Mouse (Mus musculus) stomach, postnatal 0 days (tissue): ENCODE results near the gene Tlx2. TPM values are rescaled to one million over a fixed set of nuclear protein-coding genes. Genes with fewer than 3 reads are reported as not detected.

Experiments used
- ATAC-seq: fragments of 200-750 bp; cut with Nextera tagmentation; 2 replicates; pipeline ENCODE4 v1.8.0; 2017; ENCODE audit not compliant: low FRiP score, low TSS enrichment
- DNase-seq: peaks from one replicate; pipeline ENCODE4 v3.0.0-alpha.2; 2016; ENCODE audit warnings: low spot score
- H3K27ac ChIP-seq: fragments of 300-500 bp; sonication (generic); replicated peaks from 2 replicates; pipeline ENCODE4 v1.5.1; 2014; ENCODE audit warnings: mild to moderate bottlenecking, control low read depth
- H3K27me3 ChIP-seq: fragments of 300-500 bp; sonication (generic); 2 replicates; pipeline ENCODE4 v1.6.1; 2014; ENCODE audit warnings: low read length; ENCODE audit not compliant: control insufficient read depth, insufficient read depth
- H3K36me3 ChIP-seq: fragments of 300-500 bp; sonication (generic); 2 replicates; pipeline ENCODE4 v1.6.1; 2014; ENCODE audit warnings: low read length, mixed read lengths; ENCODE audit not compliant: control insufficient read depth, insufficient read depth
- H3K4me1 ChIP-seq: fragments of 300-500 bp; sonication (generic); replicated peaks from 2 replicates; pipeline ENCODE4 v1.6.1; 2014; ENCODE audit warnings: antibody characterized with exemption; ENCODE audit not compliant: control insufficient read depth, insufficient read depth
- H3K4me2 ChIP-seq: fragments of 300-500 bp; sonication (generic); replicated peaks from 2 replicates; pipeline ENCODE4 v1.6.1; 2014; ENCODE audit warnings: low read depth, mild to moderate bottlenecking, control low read depth, moderate library complexity
- H3K4me3 ChIP-seq: fragments of 300-500 bp; sonication (generic); 2 replicates; pipeline ENCODE4 v1.5.1; 2014; ENCODE audit warnings: low read depth, low read length, control low read depth
- H3K9ac ChIP-seq: fragments of 300-500 bp; sonication (generic); 2 replicates; pipeline ENCODE4 v1.6.1; 2014; ENCODE audit warnings: mild to moderate bottlenecking, low read length, control low read depth, mixed read lengths
- H3K9me3 ChIP-seq: fragments of 300-500 bp; sonication (generic); 2 replicates; pipeline ENCODE4 v1.6.1; 2016; ENCODE audit warnings: low read length; ENCODE audit not compliant: control insufficient read depth
- CTCF ChIP-seq: IDR thresholded peaks from 2 replicates; pipeline ENCODE4 v1.5.1; 2016; ENCODE audit warnings: antibody characterized with exemption, low read depth, mild to moderate bottlenecking, moderate library complexity
- EP300 ChIP-seq: optimal IDR thresholded peaks from 2 replicates; pipeline ENCODE3; 2016; ENCODE audit warnings: antibody characterized with exemption
- WGBS: fragments of 180-500 bp; shearing (Covaris S2); extraction: QIAGEN DNeasy Blood & Tissue Kit; methylation state at CpG from one replicate; pipeline ENCODE4 v1.1.7; 2014; 5-methylcytosine and 5-hydroxymethylcytosine counted together
- polyA plus RNA-seq: library from polyadenylated mRNA; unstranded; fragments of >200 nt; fragmentation: Nextera tagmentation; extraction: Ambion mirVana; gene quantifications from 2 replicates; pipeline ENCODE4 v1.2.1, GENCODE M21; 2015

The Tlx2 gene
- polyA plus RNA-seq, 1 experiment from 2014 or later: 2.4 TPM

DNA sequence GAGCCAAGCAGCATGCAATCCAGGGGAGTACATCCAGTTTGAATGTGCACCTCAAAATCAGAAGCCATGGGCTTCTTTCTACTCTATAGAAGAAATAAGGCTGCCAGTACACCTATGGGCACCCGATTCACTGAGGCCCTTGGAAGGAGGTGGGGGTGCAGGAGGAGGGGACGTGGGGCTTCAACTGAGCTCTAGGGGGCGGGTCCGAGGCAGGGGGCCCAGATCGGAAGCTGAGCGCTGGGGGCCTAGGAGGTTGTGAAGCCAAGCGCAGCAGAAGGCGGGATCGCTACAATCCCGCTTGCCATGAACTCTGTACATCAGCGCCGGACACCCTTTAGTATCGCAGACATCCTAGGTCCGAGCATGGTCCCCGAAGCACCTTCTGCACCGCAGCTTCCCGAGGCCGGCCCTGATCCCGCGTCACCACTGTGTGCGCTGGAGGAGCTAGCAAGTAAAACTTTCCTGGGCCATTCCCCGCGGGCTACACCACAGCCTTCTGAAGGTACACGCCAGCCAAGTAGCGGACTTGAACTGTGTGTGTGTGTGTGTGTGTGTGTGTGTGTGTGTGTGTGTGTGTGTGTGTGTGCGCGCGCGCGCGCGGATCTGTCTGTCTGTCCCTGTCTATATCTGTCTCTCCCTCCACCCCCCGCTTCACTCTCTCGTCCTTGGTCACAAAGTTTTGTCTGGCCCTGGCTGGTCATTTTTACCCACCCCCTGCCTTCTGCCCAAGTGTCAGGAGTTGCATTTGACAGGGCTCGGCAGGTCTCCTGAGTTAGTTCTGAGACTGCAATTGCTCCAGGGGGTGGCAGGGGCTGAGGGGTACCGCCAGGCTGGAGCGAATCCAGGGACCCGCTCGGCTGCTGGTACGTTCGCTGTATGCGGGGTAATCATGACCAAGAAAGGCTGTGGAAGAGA is 16.3 kb upstream of the Tlx2 start, which contains the start of gene Lbx2:
Gene Lbx2, plus strand, starts transcription at position 247 of the 915 bp plus-strand sequence.
- Histone ChIP-seq H3K9me3 (no peaks in the 10 kb centered on the region), H3K36me3 (no peaks in the 10 kb centered on the region), H3K4me1 (no peaks in the 10 kb centered on the region), H3K9ac (no peak within 1 kb of the TSS), H3K27me3 (peaks cover 26% of the 10 kb centered on the region; the same call in 1 of the 2 replicates), H3K27ac (no peak within 1 kb of the TSS), H3K4me2 (peak within 1 kb of the TSS; percentile 14; the same call in 1 of the 2 replicates), H3K4me3 (0 out of 2 replicates have a peak within 1 kb of the TSS, but pooled peaks have one; percentile 2)
- WGBS: 8% methylated on average over 39 of the region's 42 CpGs
- no peak for TF ChIP-seq CTCF
- TF ChIP-seq EP300: no peak
- ATAC-seq (0 out of 2 replicates have a peak, but pooled peaks have one; percentile 6), DNase-seq (no peak)

DNA sequence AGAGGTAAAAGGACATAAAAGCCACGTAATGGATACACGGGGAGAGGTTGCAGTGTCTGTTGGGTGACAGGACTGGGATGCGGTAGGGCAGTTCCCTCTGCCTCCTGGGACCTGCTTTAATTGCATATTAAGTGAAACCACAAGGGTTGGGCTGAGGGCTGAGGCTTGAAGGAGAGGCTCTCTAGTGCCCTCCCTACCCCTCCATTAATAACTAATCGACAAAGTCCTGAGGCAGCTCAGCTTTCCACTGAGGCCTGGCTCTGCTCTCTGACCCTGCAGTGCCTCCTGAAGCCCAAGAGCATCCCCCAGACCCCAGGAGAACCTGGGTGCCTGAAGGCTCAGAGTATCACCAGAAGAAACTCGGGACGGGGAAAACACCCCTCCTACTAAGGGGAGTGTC is 14.4 kb upstream of the Tlx2 start:
- 14% methylated on average over 6 of the region's 6 CpGs for WGBS
- Histone ChIP-seq H3K9me3 (no peaks in the 10 kb centered on the region), H3K9ac (no peak overlapping the region), H3K4me3 (no peak overlapping the region), H3K4me2 (no peak overlapping the region), H3K36me3 (0 out of 2 replicates have a peak, but pooled peaks cover 3% of the 10 kb centered on the region), H3K4me1 (no peaks in the 10 kb centered on the region), H3K27ac (no peak overlapping the region), H3K27me3 (peaks cover 26% of the 10 kb centered on the region; the same call in 1 of the 2 replicates)
- TF ChIP-seq CTCF: no peak
- no peak for TF ChIP-seq EP300
- DNase-seq (no peak), ATAC-seq (no peak)

DNA sequence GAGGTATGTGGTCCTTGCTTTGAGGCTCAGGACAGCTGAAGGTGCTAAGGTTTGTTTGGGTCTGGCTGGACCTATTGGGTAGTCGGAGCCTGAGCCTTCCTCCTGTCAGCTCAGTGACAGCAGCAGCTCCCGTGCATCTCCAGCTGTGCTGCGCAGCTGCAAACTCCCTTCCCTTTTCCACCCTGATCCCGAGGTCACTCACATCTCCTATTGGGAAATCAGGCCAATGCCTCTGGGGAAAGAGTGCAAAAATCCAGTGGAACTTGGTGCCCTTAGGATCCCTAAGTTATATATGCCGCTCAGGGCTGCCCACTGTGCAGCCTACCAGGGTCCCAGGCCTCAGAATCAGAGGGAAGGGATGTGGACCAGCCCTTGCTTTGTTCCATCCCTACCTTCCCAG is 13.4 kb upstream of the Tlx2 start:
- Histone ChIP-seq H3K9ac (no peak overlapping the region), H3K36me3 (0 out of 2 replicates have a peak, but pooled peaks cover 3% of the 10 kb centered on the region), H3K27ac (no peak overlapping the region), H3K27me3 (peaks cover 24% of the 10 kb centered on the region; the same call in 1 of the 2 replicates), H3K9me3 (no peaks in the 10 kb centered on the region), H3K4me3 (no peak overlapping the region), H3K4me1 (no peaks in the 10 kb centered on the region), H3K4me2 (no peak overlapping the region)
- TF ChIP-seq CTCF (no peak), EP300 (no peak)
- ATAC-seq (no peak), DNase-seq (no peak)
- WGBS: 28% methylated on average over 5 of the region's 5 CpGs

DNA sequence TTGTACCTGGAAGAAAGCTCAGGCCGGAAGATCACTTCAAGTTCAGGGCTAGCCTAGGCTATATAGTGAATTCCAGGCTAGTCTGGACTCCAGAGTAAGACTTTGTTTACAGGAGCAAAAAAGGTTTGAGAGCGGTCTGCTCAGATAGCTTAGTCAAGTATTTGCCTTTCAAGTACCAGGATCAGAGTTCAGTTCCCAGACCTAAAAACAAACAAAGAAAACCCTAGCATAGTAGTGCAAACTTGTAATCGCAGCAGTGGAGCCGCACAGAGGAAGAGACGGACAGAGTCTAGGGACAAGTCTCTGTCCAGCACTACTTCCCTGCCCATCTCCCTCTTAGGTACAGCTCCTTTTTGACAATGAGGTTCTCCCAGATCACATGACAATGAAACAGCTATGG is 10.1 kb upstream of the Tlx2 start:
- TF ChIP-seq EP300 (no peak), CTCF (no peak)
- H3K36me3 ChIP-seq: 0 out of 2 replicates have a peak, but pooled peaks cover 3% of the 10 kb centered on the region
- H3K9me3 ChIP-seq: no peaks in the 10 kb centered on the region
- H3K4me1 ChIP-seq: no peaks in the 10 kb centered on the region
- H3K27me3 ChIP-seq: peaks cover 6% of the 10 kb centered on the region; the same call in 1 of the 2 replicates
- no peak overlapping the region for H3K9ac ChIP-seq
- DNase-seq (no peak), ATAC-seq (no peak)
- H3K4me2 ChIP-seq: no peak overlapping the region
- H3K4me3 ChIP-seq: no peak overlapping the region
- WGBS: 71% methylated on average over 5 of the region's 5 CpGs
- no peak overlapping the region for H3K27ac ChIP-seq

DNA sequence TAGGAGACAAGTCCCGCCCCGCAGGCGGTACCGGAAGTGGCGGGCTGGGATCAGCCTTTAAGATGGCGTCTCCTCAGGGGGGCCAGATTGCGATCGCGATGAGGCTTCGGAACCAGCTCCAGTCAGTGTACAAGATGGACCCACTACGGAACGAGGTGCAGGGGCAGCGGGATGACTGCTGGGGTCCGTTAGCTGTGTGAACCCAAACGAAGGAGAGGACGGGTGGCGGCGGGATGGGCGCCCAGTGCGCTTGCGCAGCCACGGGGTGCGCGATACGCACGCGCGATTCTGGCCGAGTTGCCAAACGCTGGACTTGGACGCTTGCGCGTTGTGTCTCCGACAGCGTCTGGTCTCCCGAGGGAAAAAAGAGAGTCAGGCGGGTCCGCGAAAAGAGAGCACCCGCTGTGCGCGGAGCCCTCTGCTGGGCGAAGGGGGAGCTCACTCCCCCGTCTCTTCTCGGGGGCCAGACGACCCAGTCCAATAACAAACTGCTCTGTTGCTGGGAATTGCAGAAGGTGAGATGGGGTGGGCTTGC is 8.3 kb upstream of the Tlx2 start:
- H3K4me3 ChIP-seq: peak overlapping the region; percentile 77
- peak overlapping the region; percentile 79 for H3K9ac ChIP-seq

More for the DNA sequence above, 8.3 kb upstream of the Tlx2 start:
- peak overlapping the region; percentile 83; the same call in 1 of the 2 replicates for H3K27ac ChIP-seq
- TF ChIP-seq EP300 (no peak), CTCF (peak; percentile 78)
- peak; percentile 91 for ATAC-seq
- under 1% methylated on average over 46 of the region's 46 CpGs for WGBS
- H3K4me1 ChIP-seq: no peaks in the 10 kb centered on the region
- H3K27me3 ChIP-seq: peaks cover 6% of the 10 kb centered on the region; the same call in 1 of the 2 replicates
- DNase-seq: peak; percentile 98
- H3K36me3 ChIP-seq: 0 out of 2 replicates have a peak, but pooled peaks cover 3% of the 10 kb centered on the region
- no peaks in the 10 kb centered on the region for H3K9me3 ChIP-seq
- H3K4me2 ChIP-seq: peak overlapping the region; percentile 98
